Mouse (Mus musculus): ENCODE data around the gene Mycbp. TPM values are rescaled to one million over a fixed set of nuclear protein-coding genes. Genes with fewer than 3 reads are reported as not detected.
"Not testable (repeated sequence)": the region's sequence is repeated elsewhere in the genome, so short reads cannot be mapped to it uniquely, and the experiment has no call there.

Gene Mycbp
- polyA plus RNA-seq, 1 experiment from 2014 or later = 81.0 TPM

DNA sequence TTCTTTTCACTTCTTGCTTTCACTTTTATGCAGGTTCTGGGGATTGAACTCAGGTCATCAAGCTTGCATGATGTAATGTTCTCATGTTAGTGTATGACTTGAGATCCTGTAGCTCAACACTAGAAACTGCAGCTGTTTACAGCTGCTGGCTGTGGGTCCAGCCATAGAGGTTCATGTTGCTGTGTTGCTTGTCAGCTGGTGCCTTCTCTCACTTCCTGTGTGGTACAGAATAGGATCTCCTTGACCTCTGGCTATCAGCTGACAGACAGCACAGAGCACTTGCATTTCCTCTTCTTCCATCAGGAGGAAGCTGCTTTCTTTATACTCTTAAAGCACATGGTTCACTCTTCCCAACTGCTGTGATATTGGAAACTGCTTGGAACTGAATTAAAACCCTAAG, 23.3 kb downstream of the Mycbp start:
- Histone ChIP-seq H3K27me3 (replicated peaks; ENCODE audit: control insufficient read depth, insufficient read depth, low read length) (no peaks in the 10 kb centered on the region), H3K4me2 (ENCODE audit: low read depth, low read length) (no peak overlapping the region), H3K36me3 (ENCODE audit: control insufficient read depth, insufficient read depth, low read length) (peaks cover 87% of the 10 kb centered on the region), H3K27ac (replicated peaks; ENCODE audit: low read depth, low read length) (no peak overlapping the region), H3K9ac (ENCODE audit: low read depth, low read length) (no peak overlapping the region), H3K9me3 (ENCODE audit: control insufficient read depth, low read length) (no peaks in the 10 kb centered on the region), H3K4me3 (ENCODE audit: low read depth, low read length) (no peak overlapping the region), H3K4me1 (ENCODE audit: control insufficient read depth, insufficient read depth, low read length) (no peaks in the 10 kb centered on the region)
- no peak for ATAC-seq (ENCODE audit: low read depth)
- peak; percentile 26 for DNase-seq (ENCODE audit: low spot score)

DNA sequence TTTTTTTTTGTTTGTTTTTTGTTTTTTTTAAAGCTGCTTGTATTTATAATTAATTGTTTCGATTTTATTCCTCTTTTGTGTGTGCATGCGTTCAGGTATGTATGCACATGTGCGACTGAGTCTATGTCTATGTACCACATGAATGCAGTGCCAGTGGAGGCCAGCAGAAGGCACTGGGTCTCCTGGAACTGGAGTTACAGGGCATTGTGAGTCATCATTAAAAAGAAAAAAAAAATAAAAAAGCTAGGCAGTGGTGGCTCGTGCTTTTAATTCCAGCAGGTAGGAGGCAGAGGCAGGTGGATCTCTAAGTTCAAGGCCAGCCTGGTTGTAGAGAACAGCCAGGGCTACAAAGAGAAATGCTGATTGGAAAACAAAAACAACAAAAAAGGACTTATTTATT, 25.4 kb downstream of the Mycbp start:
- WGBS = 96% methylated on average over 4 of the region's 4 CpGs
- Histone ChIP-seq H3K9me3 (ENCODE audit: control insufficient read depth, low read length) (no peaks in the 10 kb centered on the region), H3K36me3 (ENCODE audit: control insufficient read depth, insufficient read depth, low read length) (peaks cover 87% of the 10 kb centered on the region), H3K4me1 (ENCODE audit: control insufficient read depth, insufficient read depth, low read length) (no peaks in the 10 kb centered on the region), H3K4me3 (ENCODE audit: low read depth, low read length) (no peak overlapping the region), H3K9ac (ENCODE audit: low read depth, low read length) (no peak overlapping the region), H3K27me3 (replicated peaks; ENCODE audit: control insufficient read depth, insufficient read depth, low read length) (no peaks in the 10 kb centered on the region), H3K27ac (replicated peaks; ENCODE audit: low read depth, low read length) (no peak overlapping the region), H3K4me2 (ENCODE audit: low read depth, low read length) (no peak overlapping the region)
- no peak for ATAC-seq (ENCODE audit: low read depth)
- no peak for DNase-seq (ENCODE audit: low spot score)

DNA sequence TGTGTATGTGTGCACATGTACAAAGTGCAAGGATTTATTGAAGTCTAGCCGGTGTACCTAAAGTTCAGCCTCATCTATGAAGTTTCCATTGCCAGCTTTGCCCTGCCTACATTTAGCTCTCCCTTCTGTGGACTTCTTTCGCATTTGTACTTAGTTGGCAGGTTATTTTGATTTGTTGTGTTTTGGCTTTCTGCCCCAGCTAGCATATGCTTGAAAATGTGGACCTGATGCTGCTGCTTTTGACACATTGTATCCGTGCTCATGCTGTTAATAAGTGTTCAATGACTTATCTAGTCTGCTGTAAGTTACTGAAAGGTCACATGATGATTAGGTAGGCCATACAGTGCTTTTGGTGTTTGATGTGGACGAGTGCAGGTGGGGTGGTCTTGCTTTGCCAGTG, 29.7 kb downstream of the Mycbp start:
- Histone ChIP-seq H3K9me3 (ENCODE audit: control insufficient read depth, low read length) (no peaks in the 10 kb centered on the region), H3K9ac (ENCODE audit: low read depth, low read length) (no peak overlapping the region), H3K4me2 (ENCODE audit: low read depth, low read length) (no peak overlapping the region), H3K4me1 (ENCODE audit: control insufficient read depth, insufficient read depth, low read length) (no peaks in the 10 kb centered on the region), H3K27me3 (replicated peaks; ENCODE audit: control insufficient read depth, insufficient read depth, low read length) (no peaks in the 10 kb centered on the region), H3K27ac (replicated peaks; ENCODE audit: low read depth, low read length) (no peak overlapping the region), H3K4me3 (ENCODE audit: low read depth, low read length) (no peak overlapping the region), H3K36me3 (ENCODE audit: control insufficient read depth, insufficient read depth, low read length) (peaks cover 69% of the 10 kb centered on the region)
- 86% methylated on average over 4 of the region's 4 CpGs for WGBS
- no peak for ATAC-seq (ENCODE audit: low read depth)
- no peak for DNase-seq (ENCODE audit: low spot score)

DNA sequence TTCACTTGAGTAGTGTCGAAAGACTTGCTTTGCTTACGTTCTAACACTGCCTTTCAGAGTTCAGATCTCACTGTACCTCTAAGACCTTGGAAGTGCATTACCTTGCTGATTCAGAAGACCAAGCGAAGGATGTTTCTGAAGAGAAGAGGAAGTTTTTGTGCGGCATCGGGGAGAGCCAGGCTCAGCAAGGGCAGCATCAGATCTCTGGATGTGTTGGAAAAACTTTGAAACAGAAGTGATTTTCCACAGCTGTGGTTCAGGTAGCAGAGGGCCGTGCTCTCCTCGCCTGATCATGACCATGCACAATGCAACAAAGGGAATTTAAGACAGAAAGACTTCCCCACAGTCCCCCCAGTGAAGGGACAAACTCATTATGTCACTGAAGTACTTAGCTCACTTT, 31.4 kb downstream of the Mycbp start:
- H3K4me3 ChIP-seq (ENCODE audit: low read depth, low read length) = no peak overlapping the region
- peaks cover 51% of the 10 kb centered on the region for H3K36me3 ChIP-seq (ENCODE audit: control insufficient read depth, insufficient read depth, low read length)
- no peaks in the 10 kb centered on the region for H3K27me3 ChIP-seq (replicated peaks; ENCODE audit: control insufficient read depth, insufficient read depth, low read length)
- ATAC-seq (ENCODE audit: low read depth) = no peak
- no peak for DNase-seq (ENCODE audit: low spot score)
- no peaks in the 10 kb centered on the region for H3K9me3 ChIP-seq (ENCODE audit: control insufficient read depth, low read length)
- H3K4me1 ChIP-seq (ENCODE audit: control insufficient read depth, insufficient read depth, low read length) = no peaks in the 10 kb centered on the region
- no peak overlapping the region for H3K27ac ChIP-seq (replicated peaks; ENCODE audit: low read depth, low read length)
- 87% methylated on average over 7 of the region's 7 CpGs for WGBS
- no peak overlapping the region for H3K4me2 ChIP-seq (ENCODE audit: low read depth, low read length)
- H3K9ac ChIP-seq (ENCODE audit: low read depth, low read length) = no peak overlapping the region

DNA sequence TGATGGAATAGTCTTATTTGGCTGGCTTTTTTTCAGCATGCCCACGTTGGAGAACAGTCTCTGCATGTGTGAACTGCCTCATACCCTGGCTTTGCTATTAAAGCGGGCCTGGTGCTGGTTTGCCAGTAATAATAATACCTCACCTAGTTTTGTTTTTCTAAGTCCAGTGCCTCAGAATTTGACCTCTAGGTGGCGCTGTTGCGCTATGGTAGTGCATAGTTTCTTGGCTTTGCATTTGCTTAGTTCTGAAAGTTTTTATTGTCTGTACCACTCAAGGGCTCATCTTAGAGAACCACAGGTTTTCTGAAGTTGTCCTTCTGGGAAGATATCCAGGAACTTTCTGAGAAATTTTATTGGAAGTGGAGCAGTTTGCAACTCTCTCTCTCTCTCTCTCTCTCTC, 35.2 kb downstream of the Mycbp start:
- Histone ChIP-seq H3K9me3 (ENCODE audit: control insufficient read depth, low read length) (no peaks in the 10 kb centered on the region), H3K4me1 (ENCODE audit: control insufficient read depth, insufficient read depth, low read length) (no peaks in the 10 kb centered on the region), H3K9ac (ENCODE audit: low read depth, low read length) (no peak overlapping the region), H3K27ac (replicated peaks; ENCODE audit: low read depth, low read length) (no peak overlapping the region), H3K36me3 (ENCODE audit: control insufficient read depth, insufficient read depth, low read length) (peaks cover 24% of the 10 kb centered on the region), H3K4me2 (ENCODE audit: low read depth, low read length) (no peak overlapping the region), H3K27me3 (replicated peaks; ENCODE audit: control insufficient read depth, insufficient read depth, low read length) (no peaks in the 10 kb centered on the region), H3K4me3 (ENCODE audit: low read depth, low read length) (no peak overlapping the region)
- WGBS = 5% methylated on average over 4 of the region's 4 CpGs
- peak; percentile 80 for DNase-seq (ENCODE audit: low spot score)
- ATAC-seq (ENCODE audit: low read depth) = no peak; the same call in 1 of the 2 replicates

DNA sequence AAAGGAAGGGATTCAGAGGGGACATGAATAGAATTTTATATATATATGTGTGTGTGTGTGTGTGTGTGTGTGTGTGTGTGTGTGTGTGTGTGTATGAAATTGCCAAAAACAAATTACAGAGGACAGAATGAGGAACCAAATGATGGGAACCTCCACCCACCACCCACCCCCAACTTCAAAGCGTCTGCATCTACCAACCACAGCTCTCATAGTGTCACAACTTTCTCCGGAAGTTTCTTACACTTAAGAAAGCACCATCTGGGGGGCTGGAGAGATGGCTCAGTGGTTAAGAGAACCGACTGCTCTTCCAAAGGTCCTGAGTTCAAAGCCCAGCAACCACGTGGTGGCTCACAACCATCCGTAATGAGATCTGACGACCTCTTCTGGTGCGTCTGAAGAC, 36.2 kb downstream of the Mycbp start:
- not testable (repeated sequence) for H3K4me2 ChIP-seq (ENCODE audit: low read depth, low read length); H3K27me3 ChIP-seq (replicated peaks; ENCODE audit: control insufficient read depth, insufficient read depth, low read length); H3K4me1 ChIP-seq (ENCODE audit: control insufficient read depth, insufficient read depth, low read length); ATAC-seq (ENCODE audit: low read depth); H3K9me3 ChIP-seq (ENCODE audit: control insufficient read depth, low read length); H3K4me3 ChIP-seq (ENCODE audit: low read depth, low read length); H3K9ac ChIP-seq (ENCODE audit: low read depth, low read length); DNase-seq (ENCODE audit: low spot score); H3K27ac ChIP-seq (replicated peaks; ENCODE audit: low read depth, low read length)
- peaks cover 15% of the 10 kb centered on the region for H3K36me3 ChIP-seq (ENCODE audit: control insufficient read depth, insufficient read depth, low read length)
- 73% methylated on average over 7 of the region's 7 CpGs for WGBS

DNA sequence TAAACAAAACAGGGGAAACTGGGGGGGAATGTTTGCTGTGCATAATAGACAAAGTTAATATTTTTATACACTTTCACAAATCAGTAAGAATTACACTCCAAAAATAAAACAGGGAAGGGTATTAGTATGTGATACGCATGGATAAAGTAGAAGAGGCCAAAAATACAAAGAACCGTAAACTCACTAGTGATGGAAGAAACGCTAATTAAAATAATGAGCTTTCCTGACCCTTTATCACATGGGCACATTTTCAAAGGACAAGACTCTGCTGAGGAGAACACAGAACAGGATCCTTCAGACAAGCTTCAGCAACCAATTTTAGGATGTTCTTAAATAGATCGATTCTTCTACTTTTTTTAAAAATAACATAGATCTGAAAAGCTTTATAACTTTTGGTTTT, 42.1 kb downstream of the Mycbp start:
- no peak overlapping the region for H3K4me2 ChIP-seq (ENCODE audit: low read depth, low read length)
- H3K4me3 ChIP-seq (ENCODE audit: low read depth, low read length) = no peak overlapping the region
- DNase-seq (ENCODE audit: low spot score) = no peak
- H3K4me1 ChIP-seq (ENCODE audit: control insufficient read depth, insufficient read depth, low read length) = no peaks in the 10 kb centered on the region
- H3K9ac ChIP-seq (ENCODE audit: low read depth, low read length) = no peak overlapping the region
- H3K9me3 ChIP-seq (ENCODE audit: control insufficient read depth, low read length) = no peaks in the 10 kb centered on the region
- 85% methylated on average over 4 of the region's 4 CpGs for WGBS
- no peak overlapping the region for H3K27ac ChIP-seq (replicated peaks; ENCODE audit: low read depth, low read length)
- ATAC-seq (ENCODE audit: low read depth) = no peak
- no peaks in the 10 kb centered on the region; the same call in 1 of the 2 replicates for H3K27me3 ChIP-seq (replicated peaks; ENCODE audit: control insufficient read depth, insufficient read depth, low read length)
- H3K36me3 ChIP-seq (ENCODE audit: control insufficient read depth, insufficient read depth, low read length) = no peaks in the 10 kb centered on the region

DNA sequence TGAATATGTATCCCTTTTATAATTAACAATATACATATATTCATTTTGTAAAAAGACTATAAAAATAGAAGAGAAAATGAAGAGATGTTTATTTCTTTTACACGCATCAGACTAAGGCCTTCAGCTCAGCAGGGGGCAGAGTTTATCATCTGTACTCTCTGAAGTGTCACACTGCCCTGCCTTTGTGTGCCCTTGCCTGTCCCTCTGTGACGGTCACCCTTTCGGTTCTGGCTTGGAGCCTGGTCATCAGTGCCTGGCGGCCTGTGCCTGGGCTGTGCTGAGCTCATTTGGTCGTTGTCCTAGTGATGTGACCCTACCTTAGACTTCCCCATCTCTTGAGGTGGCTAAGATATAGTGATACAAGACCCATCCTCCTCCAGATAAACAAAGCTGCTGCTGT, 42.5 kb downstream of the Mycbp start:
- Histone ChIP-seq H3K27ac (replicated peaks; ENCODE audit: low read depth, low read length) (no peak overlapping the region), H3K36me3 (ENCODE audit: control insufficient read depth, insufficient read depth, low read length) (no peaks in the 10 kb centered on the region), H3K4me2 (ENCODE audit: low read depth, low read length) (no peak overlapping the region), H3K27me3 (replicated peaks; ENCODE audit: control insufficient read depth, insufficient read depth, low read length) (no peaks in the 10 kb centered on the region; the same call in 1 of the 2 replicates), H3K4me1 (ENCODE audit: control insufficient read depth, insufficient read depth, low read length) (no peaks in the 10 kb centered on the region), H3K4me3 (ENCODE audit: low read depth, low read length) (no peak overlapping the region), H3K9ac (ENCODE audit: low read depth, low read length) (no peak overlapping the region), H3K9me3 (ENCODE audit: control insufficient read depth, low read length) (no peaks in the 10 kb centered on the region)
- DNase-seq (ENCODE audit: low spot score) = no peak
- ATAC-seq (ENCODE audit: low read depth) = no peak
- 68% methylated on average over 5 of the region's 5 CpGs for WGBS

DNA sequence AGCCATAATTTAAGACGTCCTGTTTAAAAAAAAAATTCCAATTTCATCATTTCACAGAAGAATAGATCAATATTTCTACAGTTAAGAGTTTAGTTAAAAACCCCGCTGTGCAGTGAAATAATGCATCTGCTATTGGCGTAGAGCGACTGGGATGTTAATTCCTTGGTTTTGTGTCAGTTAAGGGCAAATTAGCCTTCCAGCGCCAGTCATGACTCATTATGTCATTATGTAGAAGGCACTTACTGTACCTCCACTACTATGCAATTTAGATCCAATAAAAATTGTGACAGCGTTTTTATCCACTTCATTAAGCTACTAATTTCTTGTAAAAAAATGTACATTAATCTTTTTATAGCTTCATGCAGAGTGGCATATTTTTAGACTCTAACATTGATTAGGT, 44.3 kb downstream of the Mycbp start:
- Histone ChIP-seq H3K27ac (replicated peaks; ENCODE audit: low read depth, low read length) (no peak overlapping the region), H3K4me3 (ENCODE audit: low read depth, low read length) (no peak overlapping the region), H3K4me2 (ENCODE audit: low read depth, low read length) (no peak overlapping the region), H3K9ac (ENCODE audit: low read depth, low read length) (no peak overlapping the region), H3K4me1 (ENCODE audit: control insufficient read depth, insufficient read depth, low read length) (no peaks in the 10 kb centered on the region), H3K36me3 (ENCODE audit: control insufficient read depth, insufficient read depth, low read length) (no peaks in the 10 kb centered on the region), H3K9me3 (ENCODE audit: control insufficient read depth, low read length) (no peaks in the 10 kb centered on the region), H3K27me3 (replicated peaks; ENCODE audit: control insufficient read depth, insufficient read depth, low read length) (no peaks in the 10 kb centered on the region; the same call in 1 of the 2 replicates)
- 73% methylated on average over 6 of the region's 6 CpGs for WGBS
- ATAC-seq (ENCODE audit: low read depth) = no peak
- DNase-seq (ENCODE audit: low spot score) = no peak

Data from embryonic facial prominence, embryonic 14.5 days (tissue).